Mouse (Mus musculus): ENCODE measurements around the gene Spint4. TPM values are rescaled to one million over a fixed set of nuclear protein-coding genes. Genes with fewer than 3 reads are reported as not detected.
A peak's percentile ranks its signal among the peaks of the same experiment; 100 is the strongest.
"Not testable (repeated sequence)": the region's sequence is repeated elsewhere in the genome, so short reads cannot be mapped to it uniquely, and the experiment has no call there.

The Spint4 gene
- polyA plus RNA-seq, 1 experiment from 2014 or later: not detected

DNA sequence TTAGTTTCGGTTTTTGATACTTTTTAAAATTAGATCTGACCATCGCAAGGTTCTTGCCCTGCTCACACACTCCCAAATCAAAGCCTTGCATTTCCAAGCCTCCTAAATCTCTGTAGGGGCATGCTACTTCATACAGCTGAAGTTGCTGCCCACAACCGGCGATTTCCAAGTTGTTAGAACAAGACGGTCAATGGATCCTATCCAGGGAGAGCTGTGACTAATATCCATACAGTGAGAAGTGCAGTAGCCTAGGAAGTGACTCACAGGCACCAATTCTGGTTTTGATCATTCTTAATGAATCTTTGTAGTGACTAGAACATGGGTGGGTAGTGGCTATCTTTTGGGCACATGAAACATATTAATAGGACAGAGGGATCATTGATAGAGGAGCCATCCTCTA is 3.5 kb downstream of the Spint4 start:
- H3K4me1 ChIP-seq: no peaks in the 10 kb centered on the region
- H3K27ac ChIP-seq: no peak overlapping the region
- no peaks in the 10 kb centered on the region for H3K9me3 ChIP-seq
- 93% methylated on average over 5 of the region's 5 CpGs for whole genome bisulfite sequencing
- no peaks in the 10 kb centered on the region for H3K36me3 ChIP-seq (replicated peaks)
- H3K27me3 ChIP-seq (ENCODE audit: poor library complexity, severe bottlenecking): no peaks in the 10 kb centered on the region
- DNase-seq (ENCODE audit: extremely low spot score, low spot score): no peak
- H3K4me3 ChIP-seq: no peak overlapping the region

DNA sequence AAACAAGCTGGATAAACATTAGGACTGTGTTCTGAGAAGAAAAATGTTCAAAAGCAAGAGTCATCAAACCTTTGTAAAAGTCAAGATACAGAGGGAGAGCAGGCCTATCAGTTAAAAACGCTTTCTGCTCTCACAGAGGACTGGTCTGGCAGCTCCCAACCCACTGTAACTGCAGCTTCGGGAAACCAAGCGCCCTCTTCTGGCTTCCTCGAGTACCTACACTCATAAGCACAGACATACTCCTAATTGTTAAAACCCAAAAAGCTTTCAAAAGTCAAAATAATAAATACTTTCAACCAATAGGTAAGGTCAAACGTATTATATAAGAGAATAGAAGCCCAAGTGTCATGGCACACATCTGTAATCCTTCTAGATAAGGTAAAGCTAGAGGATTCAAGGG is 5.9 kb downstream of the Spint4 start:
- Histone ChIP-seq H3K27ac (no peak overlapping the region), H3K4me3 (no peak overlapping the region), H3K27me3 (ENCODE audit: poor library complexity, severe bottlenecking) (no peaks in the 10 kb centered on the region), H3K9me3 (no peaks in the 10 kb centered on the region), H3K4me1 (no peaks in the 10 kb centered on the region), H3K36me3 (replicated peaks) (no peaks in the 10 kb centered on the region)
- WGBS: 76% methylated on average over 5 of the region's 5 CpGs
- no peak for DNase-seq (ENCODE audit: extremely low spot score, low spot score)

DNA sequence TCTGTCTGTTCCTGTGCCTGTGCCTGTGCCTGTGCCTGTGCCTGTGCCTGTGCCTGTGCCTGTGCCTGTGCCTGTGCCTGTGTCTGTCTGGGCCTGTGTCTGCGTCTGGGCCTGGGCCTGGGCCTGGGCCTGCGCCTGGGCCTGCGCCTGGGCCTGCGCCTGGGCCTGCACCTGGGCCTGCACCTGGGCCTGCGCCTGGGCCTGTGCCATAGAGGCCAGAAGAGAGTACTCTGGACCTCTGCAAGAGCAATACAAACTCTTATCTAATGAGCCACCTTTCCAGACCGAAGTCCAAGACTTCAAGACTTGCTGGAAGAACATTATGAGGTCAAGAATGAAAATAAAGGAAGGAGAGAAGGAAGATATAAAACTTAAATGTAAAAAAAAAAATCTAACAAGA is 7.0 kb downstream of the Spint4 start:
- Histone ChIP-seq H3K27ac (no peak overlapping the region), H3K36me3 (replicated peaks) (no peaks in the 10 kb centered on the region), H3K4me1 (no peaks in the 10 kb centered on the region), H3K27me3 (ENCODE audit: poor library complexity, severe bottlenecking) (no peaks in the 10 kb centered on the region), H3K4me3 (no peak overlapping the region), H3K9me3 (no peaks in the 10 kb centered on the region)
- WGBS: 91% methylated on average over 6 of the region's 6 CpGs
- no peak for DNase-seq (ENCODE audit: extremely low spot score, low spot score)

DNA sequence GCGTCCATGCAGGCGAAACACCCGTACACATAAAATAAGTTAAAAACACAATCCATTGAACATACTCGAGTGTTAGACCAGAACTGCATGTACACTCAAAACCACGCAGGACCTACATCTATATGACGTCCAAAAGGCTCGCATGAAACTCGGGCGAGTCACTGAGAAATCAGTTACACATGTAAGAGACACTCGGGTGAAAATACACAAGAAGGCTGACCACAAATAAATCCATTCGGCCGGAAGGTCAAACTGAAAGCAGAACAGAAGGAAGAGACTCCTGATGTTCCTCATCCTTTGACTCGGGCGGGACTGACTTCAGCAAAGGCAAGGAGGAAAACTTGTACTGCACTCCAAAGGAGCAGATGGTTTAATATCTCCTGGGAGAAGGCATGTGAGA is 7.7 kb downstream of the Spint4 start:
- H3K9me3 ChIP-seq: no peaks in the 10 kb centered on the region
- no peaks in the 10 kb centered on the region for H3K36me3 ChIP-seq (replicated peaks)

DNA sequence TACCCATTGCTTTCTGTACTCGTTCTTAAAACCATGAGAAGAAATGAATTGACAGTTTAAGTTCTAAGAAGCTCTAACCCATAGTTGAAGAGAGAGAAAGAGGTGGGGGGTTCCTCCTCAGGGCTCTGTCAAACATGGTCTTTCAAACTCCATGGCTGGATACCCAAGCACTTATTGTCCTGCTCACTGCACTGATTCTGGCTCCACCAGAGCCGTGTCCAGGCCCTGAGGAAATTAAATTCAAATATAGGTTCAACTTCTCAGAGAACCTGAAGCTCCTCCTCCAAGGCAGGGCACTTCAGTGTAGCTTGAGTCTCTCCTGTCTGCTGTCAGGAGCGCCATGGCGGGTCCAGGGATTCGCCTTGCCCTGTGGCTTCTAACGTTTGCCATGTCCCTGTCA is 16.7 kb downstream of the Spint4 start, which contains the start of gene Spint5:
Gene Spint5 (plus strand): TSS at position 301 of the 400 bp plus-strand sequence.
- Histone ChIP-seq H3K4me1 (no peaks in the 10 kb centered on the region), H3K27me3 (ENCODE audit: poor library complexity, severe bottlenecking) (no peaks in the 10 kb centered on the region), H3K36me3 (replicated peaks) (no peaks in the 10 kb centered on the region), H3K9me3 (no peaks in the 10 kb centered on the region), H3K27ac (no peak within 1 kb of the TSS), H3K4me3 (no peak within 1 kb of the TSS)
- 77% methylated on average over 6 of the region's 6 CpGs for WGBS
- no peak for DNase-seq (ENCODE audit: extremely low spot score, low spot score)

More for the DNA sequence above, 7.7 kb downstream of the Spint4 start:
- Histone ChIP-seq H3K27ac (no peak overlapping the region), H3K4me1 (no peaks in the 10 kb centered on the region), H3K27me3 (ENCODE audit: poor library complexity, severe bottlenecking) (no peaks in the 10 kb centered on the region), H3K4me3 (no peak overlapping the region)
- WGBS: 92% methylated on average over 14 of the region's 14 CpGs
- no peak for DNase-seq (ENCODE audit: extremely low spot score, low spot score)

DNA sequence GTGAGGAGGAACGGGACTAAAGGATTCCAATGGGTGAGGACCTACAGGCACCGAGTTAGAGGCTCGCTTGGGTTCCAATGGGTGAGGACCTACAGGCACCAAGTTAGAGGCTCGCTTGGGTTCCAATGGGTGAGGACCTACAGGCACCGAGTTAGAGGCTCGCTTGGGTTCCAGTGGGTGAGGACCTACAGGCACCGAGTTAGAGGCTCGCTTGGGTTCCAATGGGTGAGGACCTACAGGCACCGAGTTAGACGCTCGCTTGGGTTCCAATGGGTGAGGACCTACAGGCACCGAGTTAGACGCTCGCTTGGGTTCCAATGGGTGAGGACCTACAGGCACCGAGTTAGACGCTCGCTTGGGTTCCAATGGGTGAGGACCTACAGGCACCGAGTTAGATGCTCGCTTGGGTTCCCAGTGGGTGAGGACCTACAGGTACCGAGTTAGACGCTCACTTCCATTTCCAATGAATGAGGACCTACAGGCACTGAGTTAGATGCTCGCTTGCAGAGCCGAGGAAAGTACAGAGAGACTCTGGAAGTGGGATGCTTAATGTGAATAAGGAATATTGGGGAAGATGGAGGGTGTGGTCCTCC is 18.0 kb downstream of the Spint4 start:
- not testable (repeated sequence) for H3K4me1 ChIP-seq; H3K4me3 ChIP-seq; DNase-seq (ENCODE audit: extremely low spot score, low spot score); H3K9me3 ChIP-seq; H3K27ac ChIP-seq; H3K27me3 ChIP-seq (ENCODE audit: poor library complexity, severe bottlenecking); H3K36me3 ChIP-seq (replicated peaks)
- WGBS: 92% methylated on average over 23 of the region's 23 CpGs

DNA sequence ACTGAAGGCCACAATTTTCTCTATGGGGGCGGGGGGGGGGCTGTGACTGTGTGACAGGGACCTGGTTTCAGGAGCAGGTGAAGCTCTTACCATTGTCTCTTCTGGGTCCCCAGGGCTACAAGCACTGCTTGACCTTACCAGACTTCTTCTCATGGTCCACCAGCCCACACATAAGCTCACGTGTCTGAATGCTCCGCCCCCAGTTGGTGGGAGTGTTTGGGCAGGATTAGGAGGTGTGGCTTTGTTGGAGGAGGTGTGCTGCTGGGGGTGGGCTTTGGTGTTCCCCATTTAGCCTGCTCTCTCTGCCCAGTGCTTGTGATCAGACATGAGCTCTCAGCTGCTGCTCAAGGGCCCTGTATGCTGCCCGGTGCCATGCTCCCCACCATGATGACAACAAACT is 25.0 kb downstream of the Spint4 start:
- Histone ChIP-seq H3K27ac (no peak overlapping the region), H3K27me3 (ENCODE audit: poor library complexity, severe bottlenecking) (no peaks in the 10 kb centered on the region), H3K36me3 (replicated peaks) (no peaks in the 10 kb centered on the region), H3K4me1 (no peaks in the 10 kb centered on the region), H3K4me3 (no peak overlapping the region), H3K9me3 (no peaks in the 10 kb centered on the region)
- no peak for DNase-seq (ENCODE audit: extremely low spot score, low spot score)
- 70% methylated on average over 4 of the region's 4 CpGs for WGBS

DNA sequence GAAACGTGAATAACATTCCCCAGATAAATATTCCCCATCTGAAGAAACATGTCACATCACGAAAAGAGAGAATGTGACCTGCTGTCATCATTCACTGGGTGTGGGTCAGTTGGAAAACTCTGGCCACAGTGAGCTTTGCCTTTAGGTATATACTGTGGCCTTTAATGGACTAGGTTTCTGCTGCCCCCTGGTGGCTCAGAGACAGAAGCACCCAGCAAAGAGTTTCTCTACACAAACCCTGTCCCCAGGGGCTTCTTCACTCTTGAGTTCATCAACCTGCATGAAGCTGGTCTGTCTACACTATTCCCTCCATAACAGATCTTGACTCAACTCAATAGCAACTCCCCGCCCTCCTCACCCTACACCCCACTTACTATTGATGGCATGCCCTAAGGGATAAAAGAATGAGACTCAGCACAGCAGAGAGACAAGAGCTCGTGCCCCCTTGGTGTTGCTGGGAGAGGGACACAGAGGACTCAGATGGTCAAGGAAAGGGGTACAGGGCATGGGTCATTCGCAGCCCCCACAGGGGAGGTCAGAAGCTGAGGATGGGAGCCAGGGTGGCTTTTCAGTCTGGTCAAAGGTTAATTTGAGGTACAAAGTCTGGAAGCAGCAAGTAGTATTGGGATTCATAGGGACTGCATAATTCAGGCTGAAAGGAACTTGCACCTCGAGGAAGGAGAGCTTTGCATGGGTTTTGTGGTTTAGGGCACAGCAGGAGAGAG is 27.8 kb downstream of the Spint4 start:
- H3K4me1 ChIP-seq: no peaks in the 10 kb centered on the region
- WGBS: 27% methylated on average over 6 of the region's 6 CpGs
- no peaks in the 10 kb centered on the region for H3K27me3 ChIP-seq (ENCODE audit: poor library complexity, severe bottlenecking)
- no peak overlapping the region for H3K27ac ChIP-seq
- no peak overlapping the region for H3K4me3 ChIP-seq
- peak; percentile 56 for DNase-seq (ENCODE audit: extremely low spot score, low spot score)
- H3K9me3 ChIP-seq: no peaks in the 10 kb centered on the region
- H3K36me3 ChIP-seq (replicated peaks): no peaks in the 10 kb centered on the region

DNA sequence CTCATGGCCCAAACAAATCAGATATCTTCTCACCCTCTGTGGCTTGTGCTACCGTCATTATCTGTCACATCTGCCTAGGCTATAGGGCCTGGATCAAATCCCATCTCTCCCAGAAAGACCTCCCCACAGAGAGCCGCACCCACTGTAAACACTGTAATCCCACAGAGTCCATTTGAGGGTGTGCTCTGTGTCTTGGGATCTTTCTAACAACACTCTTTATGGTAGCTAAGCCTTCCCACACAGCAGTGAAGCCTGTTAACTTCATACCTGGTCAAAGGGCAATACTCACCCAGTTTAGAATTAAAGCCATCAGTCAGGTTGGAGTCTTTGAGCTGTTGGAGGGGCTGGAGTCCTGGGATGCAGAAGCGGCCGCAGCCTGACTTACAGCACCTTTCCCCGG is 33.4 kb downstream of the Spint4 start:
- H3K4me3 ChIP-seq: no peak overlapping the region
- H3K9me3 ChIP-seq: no peaks in the 10 kb centered on the region
- H3K4me1 ChIP-seq: 0 out of 2 replicates have a peak, but pooled peaks cover 3% of the 10 kb centered on the region
- no peak for DNase-seq (ENCODE audit: extremely low spot score, low spot score)
- 82% methylated on average over 5 of the region's 5 CpGs for WGBS
- no peaks in the 10 kb centered on the region for H3K36me3 ChIP-seq (replicated peaks)
- no peaks in the 10 kb centered on the region; the same call in 1 of the 2 replicates for H3K27me3 ChIP-seq (ENCODE audit: poor library complexity, severe bottlenecking)
- H3K27ac ChIP-seq: no peak overlapping the region

DNA sequence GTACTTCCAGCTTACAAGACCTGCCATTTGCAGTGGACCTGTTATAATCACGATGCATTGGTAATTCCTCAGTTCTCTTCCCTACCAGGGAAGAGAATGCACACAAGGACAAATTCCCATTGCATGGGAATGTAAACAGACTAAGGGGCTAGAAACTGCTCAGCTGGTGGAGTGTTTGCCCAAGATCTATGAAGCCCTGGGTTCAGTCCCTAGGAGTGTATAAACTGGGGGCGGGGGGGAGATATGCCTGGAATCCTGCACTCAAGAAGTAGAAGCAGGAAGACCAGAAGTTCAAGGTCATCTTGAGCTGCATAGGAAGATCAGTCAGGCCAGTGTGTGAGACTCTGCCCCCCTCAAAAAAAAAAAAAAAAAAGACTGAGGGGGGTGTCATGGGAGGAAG is 35.0 kb downstream of the Spint4 start:
- no peaks in the 10 kb centered on the region for H3K36me3 ChIP-seq (replicated peaks)
- 89% methylated on average over 2 of the region's 2 CpGs for WGBS

DNA sequence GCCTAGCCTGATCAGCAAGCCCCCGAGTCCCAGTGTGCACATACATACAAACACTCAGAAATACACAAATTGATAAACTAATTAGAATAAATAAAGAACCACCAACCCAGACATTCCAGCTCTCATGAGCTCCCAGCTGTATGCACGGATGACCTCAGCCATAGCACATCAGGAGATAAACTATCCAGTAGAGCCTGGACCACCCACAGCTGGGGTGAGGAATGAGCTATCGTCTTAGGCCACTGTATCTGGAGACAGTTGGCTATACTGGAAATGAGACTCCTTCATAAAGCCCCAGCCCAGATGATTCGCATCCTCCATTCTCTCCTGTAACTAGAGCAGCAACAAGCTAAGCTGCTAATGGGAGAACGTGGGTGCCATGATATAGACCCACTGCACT is 36.5 kb downstream of the Spint4 start:
- Histone ChIP-seq H3K4me3 (no peak overlapping the region), H3K27me3 (ENCODE audit: poor library complexity, severe bottlenecking) (no peaks in the 10 kb centered on the region; the same call in 1 of the 2 replicates), H3K4me1 (0 out of 2 replicates have a peak, but pooled peaks cover 3% of the 10 kb centered on the region), H3K9me3 (no peaks in the 10 kb centered on the region), H3K36me3 (replicated peaks) (no peaks in the 10 kb centered on the region), H3K27ac (no peak overlapping the region)
- 89% methylated on average over 5 of the region's 5 CpGs for WGBS
- DNase-seq (ENCODE audit: extremely low spot score, low spot score): no peak

More for the DNA sequence above, 35.0 kb downstream of the Spint4 start:
- Histone ChIP-seq H3K4me3 (no peak overlapping the region), H3K27ac (no peak overlapping the region), H3K9me3 (no peaks in the 10 kb centered on the region), H3K27me3 (ENCODE audit: poor library complexity, severe bottlenecking) (no peaks in the 10 kb centered on the region; the same call in 1 of the 2 replicates), H3K4me1 (0 out of 2 replicates have a peak, but pooled peaks cover 3% of the 10 kb centered on the region)
- no peak for DNase-seq (ENCODE audit: extremely low spot score, low spot score)

DNA sequence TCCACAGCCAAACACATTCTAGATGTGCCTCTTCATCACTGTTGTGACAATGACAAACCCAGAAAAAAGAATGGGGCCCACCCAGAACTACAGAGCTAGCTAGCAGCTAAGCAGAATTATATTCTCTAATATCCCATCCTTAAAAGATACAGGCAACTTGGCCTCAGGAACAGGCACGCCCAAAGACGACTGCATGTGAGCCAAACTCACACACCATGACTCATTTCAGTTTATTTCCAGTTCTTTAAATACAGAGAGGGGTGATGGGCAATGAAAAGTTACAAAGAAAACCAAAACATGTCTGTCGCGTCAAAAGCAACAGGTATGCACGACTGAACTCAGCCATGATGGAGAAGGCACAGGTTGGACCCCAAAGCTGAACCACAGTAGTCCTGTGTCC is 37.1 kb downstream of the Spint4 start:
- H3K27me3 ChIP-seq (ENCODE audit: poor library complexity, severe bottlenecking): no peaks in the 10 kb centered on the region; the same call in 1 of the 2 replicates
- 93% methylated on average over 5 of the region's 5 CpGs for WGBS
- no peak overlapping the region for H3K4me3 ChIP-seq
- DNase-seq (ENCODE audit: extremely low spot score, low spot score): no peak
- H3K36me3 ChIP-seq (replicated peaks): no peaks in the 10 kb centered on the region
- 0 out of 2 replicates have a peak, but pooled peaks cover 7% of the 10 kb centered on the region for H3K4me1 ChIP-seq
- H3K9me3 ChIP-seq: no peaks in the 10 kb centered on the region
- no peak overlapping the region for H3K27ac ChIP-seq

DNA sequence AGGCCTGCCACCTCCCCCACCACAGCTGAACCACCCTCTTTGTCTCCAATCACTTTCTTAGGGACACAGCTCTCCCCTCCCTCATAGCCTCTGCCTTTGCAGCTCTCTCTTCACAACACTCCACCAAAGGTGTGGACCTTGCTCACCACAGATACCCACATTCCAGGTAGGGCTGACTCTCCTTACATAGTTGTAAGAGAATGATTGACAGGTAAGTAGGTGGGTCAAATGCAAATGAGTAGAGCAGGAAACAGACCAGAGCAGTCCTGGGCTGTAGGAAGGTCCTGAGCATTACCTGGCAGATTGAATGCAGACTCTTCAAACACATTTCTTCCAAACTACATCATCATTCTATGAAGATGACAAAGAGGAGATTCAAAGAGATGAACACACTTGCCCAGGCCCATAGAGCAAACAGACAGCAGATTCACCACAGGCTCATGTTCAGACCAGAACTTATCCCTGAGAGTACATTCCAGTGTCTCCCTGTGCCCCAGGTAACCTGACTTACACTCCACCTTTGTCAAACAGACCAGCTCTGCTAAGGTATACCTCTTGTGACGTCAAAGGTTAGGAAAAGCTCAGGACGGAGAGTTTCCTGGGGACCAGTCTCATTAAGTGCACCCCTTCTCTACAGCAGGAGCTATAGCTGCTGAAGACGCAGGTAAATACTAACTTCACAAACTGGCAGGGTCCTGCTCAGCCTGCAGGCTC is 39.2 kb downstream of the Spint4 start:
- WGBS: 73% methylated on average over 3 of the region's 3 CpGs
- H3K4me1 ChIP-seq: 0 out of 2 replicates have a peak, but pooled peaks cover 7% of the 10 kb centered on the region
- no peaks in the 10 kb centered on the region for H3K9me3 ChIP-seq

More for the DNA sequence above, 39.2 kb downstream of the Spint4 start:
- Histone ChIP-seq H3K27me3 (ENCODE audit: poor library complexity, severe bottlenecking) (no peaks in the 10 kb centered on the region; the same call in 1 of the 2 replicates), H3K36me3 (replicated peaks) (no peaks in the 10 kb centered on the region), H3K4me3 (no peak overlapping the region), H3K27ac (no peak overlapping the region)
- no peak for DNase-seq (ENCODE audit: extremely low spot score, low spot score)
